Mouse (Mus musculus) testis, adult 2 months (tissue): ENCODE results near the gene Sh2b1.

Experiments
- CTCF ChIP-seq: fragments of 200-500 bp; IDR thresholded peaks from 2 replicates; pipeline ENCODE4 v1.5.1; 2012; ENCODE audit warnings: low read depth, mild to moderate bottlenecking, inconsistent platforms, low read length, moderate library complexity; ENCODE audit not compliant: control insufficient read depth, insufficient read depth, insufficient replicate concordance
- POLR2A ChIP-seq: fragments of 200-500 bp; IDR thresholded peaks from 2 replicates; pipeline ENCODE4 v1.6.1; 2012; ENCODE audit warnings: low read depth, mild to moderate bottlenecking, inconsistent platforms, low read length, moderate library complexity; ENCODE audit not compliant: control insufficient read depth

DNA sequence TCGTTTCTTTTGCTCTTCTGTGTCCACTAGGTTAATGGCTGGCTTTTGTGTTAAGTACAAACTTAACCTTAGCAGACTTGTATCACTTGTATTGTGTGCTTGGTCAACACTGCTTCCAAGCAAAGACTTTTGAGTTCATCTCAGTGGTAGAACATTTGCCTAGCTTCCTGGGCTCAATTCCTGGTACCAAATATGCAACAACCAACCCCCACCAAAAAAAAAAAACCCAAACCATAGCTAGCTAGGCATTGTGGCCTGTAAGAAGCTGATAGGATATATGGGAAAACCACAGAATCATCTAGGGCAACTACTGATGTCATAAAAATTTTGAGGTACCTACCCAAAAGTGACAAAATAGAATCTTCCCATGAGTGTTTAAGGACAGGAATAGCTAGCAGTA lies 15.8 kb upstream of the Sh2b1 start:
- TF ChIP-seq POLR2A, result no peak
- TF ChIP-seq CTCF, result no peak
